Mouse (Mus musculus) intestine, embryonic 14.5 days (tissue): ENCODE measurements around the gene Alpl. TPM values are rescaled to one million over a fixed set of nuclear protein-coding genes. Genes with fewer than 3 reads are reported as not detected.

ENCODE experiments used
- ATAC-seq: fragments of 200-750 bp; cut with Nextera tagmentation; replicated peaks from 2 replicates; pipeline ENCODE4 v1.8.0; 2017; ENCODE audit warnings: low read depth, moderate number of reproducible peaks, moderate TSS enrichment, moderate library complexity; ENCODE audit not compliant: low FRiP score, low TSS enrichment
- DNase-seq: peaks from one replicate; pipeline ENCODE4 v3.0.0-alpha.2; 2018; ENCODE audit warnings: low spot score
- H3K27ac ChIP-seq: fragments of 300-500 bp; sonication (generic); 2 replicates; pipeline ENCODE4 v1.5.1; 2014; ENCODE audit warnings: low read depth, mild to moderate bottlenecking, control low read depth
- H3K27me3 ChIP-seq: fragments of 300-500 bp; sonication (generic); replicated peaks from 2 replicates; pipeline ENCODE4 v1.6.1; 2014; ENCODE audit warnings: low read length, control low read depth; ENCODE audit not compliant: control insufficient read depth, insufficient read depth
- H3K36me3 ChIP-seq: fragments of 300-500 bp; sonication (generic); 2 replicates; pipeline ENCODE4 v1.6.1; 2014; ENCODE audit warnings: low read length, control low read depth; ENCODE audit not compliant: control insufficient read depth, insufficient read depth
- H3K4me1 ChIP-seq: fragments of 300-500 bp; sonication (generic); replicated peaks from 2 replicates; pipeline ENCODE4 v1.6.1; 2014; ENCODE audit warnings: low read length, control low read depth, mixed read lengths; ENCODE audit not compliant: control insufficient read depth, insufficient read depth
- H3K4me2 ChIP-seq: fragments of 300-500 bp; sonication (generic); 2 replicates; pipeline ENCODE4 v1.6.1; 2014; ENCODE audit warnings: low read length
- H3K4me3 ChIP-seq: fragments of 300-500 bp; sonication (generic); 2 replicates; pipeline ENCODE4 v1.5.1; 2014; ENCODE audit warnings: low read depth, low read length, control low read depth, mixed read lengths
- H3K9ac ChIP-seq: fragments of 300-500 bp; sonication (generic); 2 replicates; pipeline ENCODE4 v1.6.1; 2014; ENCODE audit warnings: mild to moderate bottlenecking, low read length
- H3K9me3 ChIP-seq: fragments of 300-500 bp; sonication (generic); 2 replicates; pipeline ENCODE4 v1.6.1; 2016; ENCODE audit warnings: low read length, control low read depth; ENCODE audit not compliant: control insufficient read depth
- WGBS: fragments of 180-500 bp; shearing (Covaris S2); extraction: QIAGEN DNeasy Blood & Tissue Kit; methylation state at CpG from one replicate; pipeline ENCODE4 v1.1.7; 2014; 5-methylcytosine and 5-hydroxymethylcytosine counted together
- polyA plus RNA-seq: library from polyadenylated mRNA; unstranded; fragments of >200 nt; fragmentation: Nextera tagmentation; extraction: Ambion mirVana; gene quantifications from 2 replicates; pipeline ENCODE4 v1.2.1, GENCODE M21; 2014

Alpl gene
- polyA plus RNA-seq, 1 experiment from 2014 or later: 7.0 TPM

DNA sequence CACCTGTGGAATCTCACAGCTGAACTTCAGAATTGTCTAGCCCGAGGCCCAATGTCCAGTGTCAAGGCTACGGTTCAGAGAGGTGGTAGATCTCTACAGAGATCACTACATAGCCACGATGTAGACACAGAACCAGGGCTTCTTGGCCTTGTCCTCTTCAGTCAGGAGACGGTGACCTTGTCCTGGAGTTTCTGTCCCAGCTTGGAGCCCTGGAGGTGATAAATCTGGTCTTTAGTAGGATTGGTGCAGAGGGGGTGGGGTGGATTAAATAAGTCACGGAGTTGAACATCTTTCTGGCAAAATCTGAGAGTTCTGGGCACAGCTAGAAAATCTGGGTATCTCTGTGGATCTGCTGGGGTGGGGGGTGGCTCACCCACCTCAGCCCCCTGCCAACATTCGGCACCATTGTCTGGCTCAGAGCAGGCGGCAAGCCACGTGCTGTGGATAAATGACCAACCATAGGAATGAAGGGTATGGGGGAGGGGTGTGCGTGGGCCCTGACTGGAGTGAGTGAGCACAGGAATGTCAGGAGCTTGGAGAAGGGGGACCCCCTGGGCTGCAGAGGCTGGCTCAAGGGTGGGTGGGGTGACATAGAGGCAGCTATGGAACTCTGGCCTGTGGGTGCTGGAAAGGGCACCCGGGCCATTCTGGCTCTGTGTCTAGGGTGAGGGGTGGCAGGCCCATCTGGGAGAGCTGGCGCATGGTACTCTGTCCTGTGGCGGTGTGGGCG is 98.9 kb downstream of the Alpl start:
- no peaks in the 10 kb centered on the region for H3K9me3 ChIP-seq
- WGBS: 68% methylated on average over 13 of the region's 13 CpGs
- ATAC-seq: no peak

DNA sequence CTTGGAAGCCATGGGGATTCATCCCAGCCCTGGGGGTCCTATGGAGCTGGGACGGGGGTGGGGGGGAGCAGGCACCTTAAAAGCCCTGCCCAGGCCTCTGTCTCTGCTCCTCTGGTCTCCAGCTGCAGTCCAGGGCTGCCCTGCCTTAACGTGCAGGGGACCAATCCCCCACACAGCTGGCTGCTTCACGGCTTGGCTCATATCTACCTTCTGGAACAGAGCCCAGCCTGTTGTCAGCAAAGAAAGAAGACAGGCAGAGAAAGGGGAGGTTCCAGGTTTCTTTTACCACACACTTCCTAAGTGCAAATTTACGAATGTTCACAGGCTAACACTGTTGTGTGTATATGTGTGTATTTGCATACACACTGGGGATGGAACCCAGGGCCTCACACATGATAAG is 100.3 kb downstream of the Alpl start:
- H3K9ac ChIP-seq: no peak overlapping the region
- peak overlapping the region; percentile 67; the same call in 1 of the 2 replicates for H3K27ac ChIP-seq
- peaks cover 25% of the 10 kb centered on the region for H3K4me1 ChIP-seq
- H3K9me3 ChIP-seq: no peaks in the 10 kb centered on the region
- H3K4me3 ChIP-seq: no peak overlapping the region
- no peak overlapping the region for H3K4me2 ChIP-seq
- no peaks in the 10 kb centered on the region for H3K27me3 ChIP-seq
- 14% methylated on average over 4 of the region's 4 CpGs for WGBS
- no peaks in the 10 kb centered on the region for H3K36me3 ChIP-seq
- no peak for DNase-seq
- ATAC-seq: no peak

More for the DNA sequence above, 98.9 kb downstream of the Alpl start:
- no peak overlapping the region for H3K9ac ChIP-seq
- no peak overlapping the region for H3K4me3 ChIP-seq
- peaks cover 25% of the 10 kb centered on the region for H3K4me1 ChIP-seq
- no peaks in the 10 kb centered on the region for H3K36me3 ChIP-seq
- DNase-seq: no peak
- H3K4me2 ChIP-seq: no peak overlapping the region
- H3K27me3 ChIP-seq: no peaks in the 10 kb centered on the region
- no peak overlapping the region for H3K27ac ChIP-seq

DNA sequence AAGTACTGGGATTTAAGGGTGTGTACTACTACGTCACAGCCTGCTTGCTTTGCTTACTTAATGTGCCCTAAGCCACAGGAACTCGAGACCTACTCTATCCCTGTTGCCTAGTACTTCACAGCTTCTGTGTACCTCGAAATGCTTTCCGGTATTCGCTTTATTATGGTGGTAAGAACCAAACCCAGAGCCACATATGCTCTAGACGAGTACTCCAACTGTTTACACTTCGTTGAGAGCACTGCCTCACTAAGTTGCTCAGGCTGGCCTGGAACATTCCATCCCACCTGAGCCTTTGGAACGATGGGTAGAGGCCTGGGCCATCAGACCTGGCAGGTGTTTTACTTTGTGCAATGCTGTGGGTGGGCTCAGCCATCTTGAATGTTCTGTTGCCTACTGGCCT is 100.9 kb downstream of the Alpl start:
- 67% methylated on average over 8 of the region's 8 CpGs for WGBS
- Histone ChIP-seq H3K27ac (peak overlapping the region; percentile 67; the same call in 1 of the 2 replicates), H3K9ac (no peak overlapping the region), H3K4me2 (no peak overlapping the region), H3K27me3 (no peaks in the 10 kb centered on the region), H3K4me1 (peaks cover 25% of the 10 kb centered on the region), H3K36me3 (no peaks in the 10 kb centered on the region), H3K4me3 (no peak overlapping the region), H3K9me3 (no peaks in the 10 kb centered on the region)
- no peak for ATAC-seq
- no peak for DNase-seq

DNA sequence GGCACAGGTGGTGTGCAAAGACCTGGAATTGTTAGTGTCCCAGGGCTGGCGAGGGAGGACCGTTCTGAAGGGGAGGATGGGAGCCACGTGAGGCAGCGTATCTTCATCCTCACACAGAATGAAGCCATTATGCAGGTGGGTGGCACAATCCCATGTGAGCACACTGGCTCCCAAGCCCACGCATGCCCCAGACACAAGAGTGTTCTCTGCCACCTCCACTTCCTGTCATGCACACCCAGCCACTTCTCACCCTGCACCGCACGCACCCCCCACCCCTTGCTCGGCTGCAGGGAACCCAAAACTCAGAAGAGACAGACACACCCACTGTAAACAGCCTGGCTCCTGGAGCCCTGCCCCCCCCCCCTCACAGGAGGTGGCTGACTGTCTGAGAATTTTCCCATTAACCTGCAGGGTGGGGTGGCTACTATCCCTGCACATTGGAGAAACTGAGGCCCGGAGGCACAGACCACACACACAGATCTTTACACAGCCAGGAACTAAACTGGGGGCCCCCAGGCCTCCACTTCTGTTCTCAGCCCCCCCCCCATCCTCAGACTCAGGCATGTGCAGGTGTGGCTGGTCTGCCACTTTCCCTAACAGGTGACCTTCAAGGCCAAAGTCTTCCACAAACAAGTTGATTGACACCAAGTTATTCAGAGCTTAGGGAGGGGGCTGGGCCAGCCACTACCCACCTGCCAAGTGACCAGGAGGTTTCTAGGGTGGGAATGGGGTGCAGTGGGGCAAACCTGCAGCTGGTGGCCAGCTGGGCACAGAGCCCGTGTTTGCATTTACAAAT is 103.9 kb downstream of the Alpl start:
- no peak for ATAC-seq
- Histone ChIP-seq H3K9ac (no peak overlapping the region), H3K4me1 (peaks cover 18% of the 10 kb centered on the region), H3K27ac (no peak overlapping the region), H3K9me3 (no peaks in the 10 kb centered on the region), H3K27me3 (no peaks in the 10 kb centered on the region), H3K36me3 (no peaks in the 10 kb centered on the region), H3K4me3 (no peak overlapping the region), H3K4me2 (no peak overlapping the region)
- WGBS: 79% methylated on average over 10 of the region's 10 CpGs
- no peak for DNase-seq

Other genes starting within 250 kb of the Alpl start
- gene Ldlrad2, start 221.8 kb downstream of the Alpl start, polyA plus RNA-seq: not detected in 2 replicates
- gene Usp48, start 202.6 kb downstream of the Alpl start, polyA plus RNA-seq: 72.4 and 78.3 TPM in 2 replicates
- gene Rap1gap, start 131.7 kb downstream of the Alpl start, polyA plus RNA-seq: 11.2 and 15.6 TPM in 2 replicates
- gene Ece1, start 65.9 kb upstream of the Alpl start, polyA plus RNA-seq: 94.2 and 96.9 TPM in 2 replicates
- 37.0 and 40.7 TPM in 2 replicates for gene Eif4g3, start 196.6 kb upstream of the Alpl start, polyA plus RNA-seq